Mouse (Mus musculus): ENCODE results near the gene Lrrc8a.

Gene Lrrc8a

GRCm38 (mm10) chr2:30306087-30306486 is 68.6 kb downstream of the Lrrc8a start:
- DNase-seq (ENCODE audit: low spot score), result no peak

DNA sequence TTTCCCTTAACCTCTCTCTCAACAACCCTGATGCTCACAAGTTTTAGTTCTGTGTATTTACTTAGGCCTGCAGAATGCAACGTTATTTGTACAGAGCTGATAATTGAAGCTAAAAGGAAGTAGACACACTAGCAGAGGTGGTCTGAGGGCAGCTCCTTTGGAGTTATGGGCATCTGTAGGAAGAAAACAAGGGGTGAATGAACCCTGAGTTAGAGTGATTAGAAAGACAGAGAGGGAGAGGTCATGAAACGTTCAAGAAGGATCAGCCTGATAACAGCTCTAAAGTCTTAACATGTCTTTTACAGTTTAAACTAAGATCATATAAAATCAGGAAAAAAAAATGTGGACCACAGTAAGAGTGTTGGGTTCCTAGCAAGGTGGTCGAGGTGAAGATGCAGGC is 71.8 kb downstream of the Lrrc8a start:
- no peak for DNase-seq (ENCODE audit: low spot score)

DNA sequence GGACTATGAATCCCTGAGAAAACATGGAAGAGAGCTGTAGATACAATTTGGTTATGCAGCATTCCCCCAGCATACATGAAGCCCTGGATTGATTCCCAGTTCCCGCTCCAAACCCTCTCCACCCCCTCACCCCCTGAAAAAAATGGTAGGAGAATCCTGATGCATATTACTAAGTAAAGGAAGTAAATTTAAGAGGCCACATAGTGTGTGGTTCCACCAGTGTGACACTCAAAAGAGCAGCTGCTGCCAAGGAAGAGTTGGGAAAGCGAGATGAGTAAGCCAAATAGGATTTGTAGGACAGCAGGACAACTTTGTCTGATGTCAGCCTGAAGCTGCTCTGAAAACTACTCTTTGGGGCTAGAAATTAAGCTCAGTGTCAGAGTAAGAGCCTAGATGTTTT is 74.0 kb downstream of the Lrrc8a start:
- no peak for DNase-seq (ENCODE audit: low spot score)
